Mouse (Mus musculus): Measurements from ENCODE around the gene Hexim1. TPM values are rescaled to one million over a fixed set of nuclear protein-coding genes. Genes with fewer than 3 reads are reported as not detected.
A peak's percentile ranks its signal among the peaks of the same experiment; 100 is the strongest.

The Hexim1 gene
- polyA plus RNA-seq, 1 experiment from 2014 or later: 1.7 TPM

GRCm38 (mm10) chr11:103112552-103112912 lies 3.5 kb upstream of the Hexim1 start:
- Histone ChIP-seq H3K36me3 (ENCODE audit: control insufficient read depth, insufficient read depth) (no peaks in the 10 kb centered on the region), H3K9me3 (replicated peaks; ENCODE audit: control insufficient read depth, low read length) (no peaks in the 10 kb centered on the region), H3K27me3 (ENCODE audit: control insufficient read depth, insufficient read depth, low read depth, low read length) (no peaks in the 10 kb centered on the region), H3K9ac (ENCODE audit: low read depth, low read length) (peak overlapping the region; percentile 5; the same call in 1 of the 2 replicates), H3K4me1 (ENCODE audit: control insufficient read depth, low read depth, low read length) (peaks cover 25% of the 10 kb centered on the region), H3K4me2 (ENCODE audit: low read depth, low read length) (peak overlapping the region; percentile 53), H3K27ac (ENCODE audit: low read length) (no peak overlapping the region), H3K4me3 (ENCODE audit: low read depth, low read length) (no peak overlapping the region)
- ATAC-seq (ENCODE audit: low read depth): no peak
- WGBS (ENCODE audit: insufficient replicate concordance): 48% methylated on average over 9 of the region's 9 CpGs

- Histone ChIP-seq H3K4me2 (ENCODE audit: low read depth, low read length) (no peak overlapping the region), H3K9ac (ENCODE audit: low read depth, low read length) (no peak overlapping the region), H3K27me3 (ENCODE audit: control insufficient read depth, insufficient read depth, low read depth, low read length) (no peaks in the 10 kb centered on the region), H3K4me3 (ENCODE audit: low read depth, low read length) (no peak overlapping the region), H3K9me3 (replicated peaks; ENCODE audit: control insufficient read depth, low read length) (no peaks in the 10 kb centered on the region), H3K27ac (ENCODE audit: low read length) (no peak overlapping the region), H3K4me1 (ENCODE audit: control insufficient read depth, low read depth, low read length) (peaks cover 25% of the 10 kb centered on the region), H3K36me3 (ENCODE audit: control insufficient read depth, insufficient read depth) (no peaks in the 10 kb centered on the region)
- ATAC-seq (ENCODE audit: low read depth): no peak
- WGBS (ENCODE audit: insufficient replicate concordance): 69% methylated on average over 12 of the region's 12 CpGs
These were observed 3.0 kb upstream of the Hexim1 start for GRCm38 (mm10) chr11:103113005-103113404.

DNA sequence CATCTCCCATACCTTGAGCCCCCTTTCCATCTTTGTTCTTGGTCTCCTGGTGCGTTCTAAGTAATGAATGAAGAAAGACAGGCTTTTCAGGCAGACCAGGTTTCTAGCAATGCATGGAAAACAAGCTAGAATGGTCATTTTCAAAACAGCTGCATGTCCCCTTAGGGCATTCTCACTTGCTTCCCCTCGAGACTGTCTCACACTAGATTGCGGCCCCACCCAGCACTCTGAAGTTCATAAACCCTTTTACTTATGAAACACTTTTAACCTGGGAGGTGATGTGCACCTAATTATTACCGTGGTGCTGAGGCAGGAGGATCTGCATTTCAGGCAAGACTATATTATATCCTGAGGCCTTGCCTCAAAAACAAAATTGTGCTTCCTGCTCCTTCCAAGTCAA lies 2.3 kb upstream of the Hexim1 start:
- Histone ChIP-seq H3K4me3 (ENCODE audit: low read depth, low read length) (no peak overlapping the region), H3K27me3 (ENCODE audit: control insufficient read depth, insufficient read depth, low read depth, low read length) (no peaks in the 10 kb centered on the region), H3K27ac (ENCODE audit: low read length) (no peak overlapping the region), H3K4me2 (ENCODE audit: low read depth, low read length) (no peak overlapping the region), H3K36me3 (ENCODE audit: control insufficient read depth, insufficient read depth) (no peaks in the 10 kb centered on the region), H3K4me1 (ENCODE audit: control insufficient read depth, low read depth, low read length) (peaks cover 29% of the 10 kb centered on the region), H3K9ac (ENCODE audit: low read depth, low read length) (no peak overlapping the region), H3K9me3 (replicated peaks; ENCODE audit: control insufficient read depth, low read length) (no peaks in the 10 kb centered on the region)
- WGBS (ENCODE audit: insufficient replicate concordance): 78% methylated on average over 4 of the region's 4 CpGs
- ATAC-seq (ENCODE audit: low read depth): no peak

DNA sequence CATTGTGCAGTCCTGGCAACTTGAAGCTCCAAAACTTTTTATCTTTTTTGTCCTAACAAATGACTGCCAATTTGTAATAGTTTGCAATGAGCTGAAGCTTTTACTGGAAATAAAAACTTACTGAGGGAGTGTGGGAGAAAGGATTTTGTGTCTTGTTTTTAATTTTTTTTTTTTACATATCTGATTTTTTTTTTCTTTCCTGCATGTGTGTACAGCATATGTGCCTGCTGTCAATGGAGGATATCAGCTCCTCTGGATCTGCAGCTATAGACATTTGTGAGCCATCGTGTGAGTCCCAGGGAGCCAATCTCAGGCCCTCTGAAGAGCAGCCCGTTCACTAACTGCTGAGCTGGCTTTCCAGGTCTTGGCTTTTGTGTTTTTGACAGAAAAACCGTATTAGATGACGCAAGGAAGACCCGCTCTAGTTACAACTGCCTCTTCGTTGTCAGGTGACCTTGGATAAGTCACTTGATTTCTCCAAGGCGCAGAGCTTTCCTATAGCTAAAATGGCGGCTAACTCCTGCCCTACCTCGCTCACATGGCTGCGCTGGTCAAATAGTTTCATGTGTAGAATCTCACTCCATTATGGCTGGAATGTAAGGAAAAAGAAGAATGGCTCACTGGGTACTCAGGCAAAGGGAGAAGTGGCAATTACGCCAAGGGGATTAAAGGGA lies 1.6 kb upstream of the Hexim1 start:
- H3K9me3 ChIP-seq (replicated peaks; ENCODE audit: control insufficient read depth, low read length): no peaks in the 10 kb centered on the region
- H3K36me3 ChIP-seq (ENCODE audit: control insufficient read depth, insufficient read depth): no peaks in the 10 kb centered on the region
- peak overlapping the region; percentile 95 for H3K27ac ChIP-seq (ENCODE audit: low read length)
- H3K27me3 ChIP-seq (ENCODE audit: control insufficient read depth, insufficient read depth, low read depth, low read length): no peaks in the 10 kb centered on the region
- WGBS (ENCODE audit: insufficient replicate concordance): 75% methylated on average over 11 of the region's 11 CpGs
- H3K4me1 ChIP-seq (ENCODE audit: control insufficient read depth, low read depth, low read length): peaks cover 31% of the 10 kb centered on the region
- H3K4me2 ChIP-seq (ENCODE audit: low read depth, low read length): peak overlapping the region; percentile 64
- peak overlapping the region; percentile 74 for H3K4me3 ChIP-seq (ENCODE audit: low read depth, low read length)
- H3K9ac ChIP-seq (ENCODE audit: low read depth, low read length): peak overlapping the region; percentile 87
- no peak for ATAC-seq (ENCODE audit: low read depth)

GRCm38 (mm10) chr11:103115163-103116007 lies 646 bp upstream of the Hexim1 start:
- Histone ChIP-seq H3K4me2 (ENCODE audit: low read depth, low read length) (peak overlapping the region; percentile 64), H3K9ac (ENCODE audit: low read depth, low read length) (peak overlapping the region; percentile 87), H3K4me3 (ENCODE audit: low read depth, low read length) (peak overlapping the region; percentile 74), H3K9me3 (replicated peaks; ENCODE audit: control insufficient read depth, low read length) (no peaks in the 10 kb centered on the region), H3K4me1 (ENCODE audit: control insufficient read depth, low read depth, low read length) (peaks cover 31% of the 10 kb centered on the region), H3K27me3 (ENCODE audit: control insufficient read depth, insufficient read depth, low read depth, low read length) (no peaks in the 10 kb centered on the region), H3K27ac (ENCODE audit: low read length) (peak overlapping the region; percentile 95), H3K36me3 (ENCODE audit: control insufficient read depth, insufficient read depth) (no peaks in the 10 kb centered on the region)
- under 1% methylated on average over 34 of the region's 34 CpGs for WGBS (ENCODE audit: insufficient replicate concordance)
- ATAC-seq (ENCODE audit: low read depth): peak; percentile 72

DNA sequence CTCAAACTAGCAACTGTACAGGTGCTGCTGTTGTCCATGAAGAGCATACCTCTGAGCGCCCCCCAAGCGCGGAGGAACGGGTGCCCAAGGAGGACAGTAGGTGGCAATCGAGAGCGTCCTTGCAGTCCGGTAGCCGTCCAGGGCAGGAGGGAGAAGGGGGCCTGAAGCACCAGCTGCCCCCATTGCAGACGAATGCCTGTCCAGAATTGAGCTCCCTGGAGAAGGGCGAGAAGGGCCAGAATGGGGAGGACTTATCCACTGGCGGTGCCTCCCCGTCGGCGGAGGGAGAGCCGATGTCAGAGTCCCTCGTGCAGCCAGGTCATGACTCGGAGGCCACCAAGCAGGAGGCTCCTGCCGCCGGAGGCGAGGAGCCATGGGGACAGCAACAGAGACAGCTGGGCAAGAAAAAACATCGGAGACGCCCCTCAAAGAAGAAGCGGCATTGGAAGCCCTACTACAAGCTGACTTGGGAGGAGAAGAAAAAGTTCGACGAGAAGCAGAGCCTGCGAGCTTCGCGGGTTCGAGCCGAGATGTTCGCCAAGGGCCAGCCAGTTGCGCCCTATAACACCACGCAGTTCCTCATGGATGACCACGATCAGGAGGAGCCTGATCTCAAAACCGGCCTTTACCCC lies 1.0 kb downstream of the Hexim1 start:
- Histone ChIP-seq H3K9ac (ENCODE audit: low read depth, low read length) (peak overlapping the region; percentile 78), H3K36me3 (ENCODE audit: control insufficient read depth, insufficient read depth) (no peaks in the 10 kb centered on the region), H3K4me2 (ENCODE audit: low read depth, low read length) (peak overlapping the region; percentile 81), H3K9me3 (replicated peaks; ENCODE audit: control insufficient read depth, low read length) (no peaks in the 10 kb centered on the region), H3K4me3 (ENCODE audit: low read depth, low read length) (peak overlapping the region; percentile 66), H3K4me1 (ENCODE audit: control insufficient read depth, low read depth, low read length) (peaks cover 25% of the 10 kb centered on the region), H3K27me3 (ENCODE audit: control insufficient read depth, insufficient read depth, low read depth, low read length) (no peaks in the 10 kb centered on the region), H3K27ac (ENCODE audit: low read length) (peak overlapping the region; percentile 89)
- under 1% methylated on average over 35 of the region's 35 CpGs for WGBS (ENCODE audit: insufficient replicate concordance)
- ATAC-seq (ENCODE audit: low read depth): peak; percentile 9; the same call in 1 of the 2 replicates

GRCm38 (mm10) chr11:103117591-103118009 lies 1.6 kb downstream of the Hexim1 start:
- Histone ChIP-seq H3K36me3 (ENCODE audit: control insufficient read depth, insufficient read depth) (no peaks in the 10 kb centered on the region), H3K4me1 (ENCODE audit: control insufficient read depth, low read depth, low read length) (peaks cover 19% of the 10 kb centered on the region), H3K27me3 (ENCODE audit: control insufficient read depth, insufficient read depth, low read depth, low read length) (no peaks in the 10 kb centered on the region), H3K9me3 (replicated peaks; ENCODE audit: control insufficient read depth, low read length) (no peaks in the 10 kb centered on the region), H3K4me2 (ENCODE audit: low read depth, low read length) (peak overlapping the region; percentile 81), H3K27ac (ENCODE audit: low read length) (peak overlapping the region; percentile 89), H3K9ac (ENCODE audit: low read depth, low read length) (peak overlapping the region; percentile 78), H3K4me3 (ENCODE audit: low read depth, low read length) (peak overlapping the region; percentile 66)
- under 1% methylated on average over 38 of the region's 38 CpGs for WGBS (ENCODE audit: insufficient replicate concordance)
- no peak for ATAC-seq (ENCODE audit: low read depth)

- H3K4me3 ChIP-seq (ENCODE audit: low read depth, low read length): peak overlapping the region; percentile 9
- no peak overlapping the region for H3K9ac ChIP-seq (ENCODE audit: low read depth, low read length)
These were observed 2.8 kb downstream of the Hexim1 start for GRCm38 (mm10) chr11:103118866-103119265.

More at GRCm38 (mm10) chr11:103118866-103119265, 2.8 kb downstream of the Hexim1 start:
- no peak for ATAC-seq (ENCODE audit: low read depth)
- H3K27me3 ChIP-seq (ENCODE audit: control insufficient read depth, insufficient read depth, low read depth, low read length): no peaks in the 10 kb centered on the region
- peak overlapping the region; percentile 81; the same call in 1 of the 2 replicates for H3K4me2 ChIP-seq (ENCODE audit: low read depth, low read length)
- 85% methylated on average over 2 of the region's 2 CpGs for WGBS (ENCODE audit: insufficient replicate concordance)
- H3K36me3 ChIP-seq (ENCODE audit: control insufficient read depth, insufficient read depth): no peaks in the 10 kb centered on the region
- peaks cover 17% of the 10 kb centered on the region for H3K4me1 ChIP-seq (ENCODE audit: control insufficient read depth, low read depth, low read length)
- no peaks in the 10 kb centered on the region for H3K9me3 ChIP-seq (replicated peaks; ENCODE audit: control insufficient read depth, low read length)
- H3K27ac ChIP-seq (ENCODE audit: low read length): no peak overlapping the region

All from liver, embryonic 16.5 days (tissue).